Mouse (Mus musculus): ENCODE results near the gene Zbp1.
A peak's percentile ranks its signal among the peaks of the same experiment; 100 is the strongest.

Zbp1 gene

DNA sequence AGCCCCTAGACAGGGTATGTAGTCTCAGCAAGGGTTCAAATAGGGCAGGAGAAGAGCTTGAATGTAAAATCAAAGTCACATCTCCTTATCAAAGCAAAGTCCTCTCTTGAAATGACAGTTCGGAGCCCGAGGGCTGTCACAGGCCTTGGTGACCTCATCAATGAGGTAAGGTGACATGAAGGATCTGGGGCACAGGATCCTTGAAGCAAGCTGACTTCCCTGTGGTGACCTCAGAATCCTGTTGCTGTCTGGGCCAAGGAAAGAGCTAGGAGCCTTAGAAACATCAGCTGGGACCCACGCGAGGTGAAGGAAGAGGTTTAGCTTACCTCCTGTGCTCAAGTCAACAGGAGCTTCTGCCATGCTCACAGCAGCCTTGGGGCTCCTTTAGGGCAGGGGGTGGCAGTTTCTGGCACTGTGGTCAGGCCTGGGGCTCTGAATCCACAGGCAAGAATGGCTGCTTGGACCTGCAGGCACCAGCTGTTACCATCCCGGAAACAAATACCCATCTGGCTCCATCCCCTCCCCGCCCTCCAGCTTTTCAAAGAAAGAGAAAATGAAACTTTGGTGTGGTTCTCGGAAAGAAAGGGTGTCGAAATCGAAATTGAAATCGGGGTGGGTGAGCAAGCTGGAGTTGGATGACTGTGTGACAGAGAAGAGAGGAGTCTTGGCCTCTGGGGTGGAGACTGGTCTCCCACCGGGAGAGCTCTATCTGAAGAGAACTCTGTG, at the start of gene Zbp1:
TSS of gene Zbp1 (minus strand) at position 508 of the 726 bp plus-strand sequence.
- DNase-seq (ENCODE audit: low read depth, low spot score) = no peak

DNA sequence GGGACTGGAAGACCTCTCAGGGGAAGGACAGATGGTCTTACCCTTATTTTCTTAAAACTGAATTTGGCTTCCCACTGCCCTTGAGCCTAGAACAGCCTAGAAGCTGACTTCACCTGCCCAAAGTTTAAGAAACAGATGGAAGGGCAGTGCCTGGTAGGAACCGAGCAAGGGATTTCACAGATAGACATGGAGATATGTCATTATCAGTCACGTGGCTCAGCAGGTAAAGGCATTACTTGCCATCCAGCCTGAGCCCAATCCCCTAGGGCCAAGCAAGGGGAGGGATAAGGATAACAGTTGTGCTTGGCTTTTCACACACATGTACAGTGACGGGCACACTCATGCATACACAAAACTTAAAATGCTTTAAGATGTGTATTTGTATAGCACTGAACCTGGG, 48.8 kb upstream of the Zbp1 start:
- DNase-seq (ENCODE audit: low read depth, low spot score) = no peak

DNA sequence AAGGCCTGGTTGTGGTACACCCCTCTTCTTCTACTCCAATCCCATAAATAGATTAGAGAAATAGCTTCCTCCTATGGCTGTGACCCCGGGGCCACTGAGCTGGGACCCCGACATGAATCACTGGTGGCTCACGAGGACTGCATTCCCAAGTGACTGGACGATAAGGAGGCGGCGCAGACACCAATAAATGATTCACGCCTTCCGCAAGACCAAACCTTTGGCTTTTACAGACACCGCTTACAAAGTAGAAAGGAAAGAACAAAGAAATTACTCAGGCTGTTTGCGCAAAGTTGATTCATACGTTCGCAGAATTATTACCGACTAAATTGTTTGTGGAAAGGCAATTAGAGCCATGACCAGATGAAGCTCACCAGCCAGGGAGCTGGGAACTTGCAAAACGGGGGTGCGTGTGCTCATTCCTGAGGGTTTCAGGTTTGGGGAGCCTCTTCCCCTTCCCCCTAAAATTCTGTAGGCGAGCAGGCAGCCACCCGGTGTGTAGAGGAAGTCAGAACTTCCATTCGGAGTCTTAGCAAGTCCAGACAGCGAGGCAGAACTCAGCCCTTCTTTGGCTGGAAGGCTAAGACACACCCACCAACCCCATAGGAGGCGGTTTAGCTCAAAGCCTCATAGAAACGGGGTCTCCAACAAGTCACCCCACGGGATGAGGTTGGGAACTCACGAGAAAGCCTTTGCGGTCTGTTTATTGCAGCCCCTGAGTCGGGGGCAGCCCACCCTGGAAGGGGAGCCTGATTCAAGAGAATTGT, 47.8 kb upstream of the Zbp1 start:
- DNase-seq (ENCODE audit: low read depth, low spot score) = no peak

DNA sequence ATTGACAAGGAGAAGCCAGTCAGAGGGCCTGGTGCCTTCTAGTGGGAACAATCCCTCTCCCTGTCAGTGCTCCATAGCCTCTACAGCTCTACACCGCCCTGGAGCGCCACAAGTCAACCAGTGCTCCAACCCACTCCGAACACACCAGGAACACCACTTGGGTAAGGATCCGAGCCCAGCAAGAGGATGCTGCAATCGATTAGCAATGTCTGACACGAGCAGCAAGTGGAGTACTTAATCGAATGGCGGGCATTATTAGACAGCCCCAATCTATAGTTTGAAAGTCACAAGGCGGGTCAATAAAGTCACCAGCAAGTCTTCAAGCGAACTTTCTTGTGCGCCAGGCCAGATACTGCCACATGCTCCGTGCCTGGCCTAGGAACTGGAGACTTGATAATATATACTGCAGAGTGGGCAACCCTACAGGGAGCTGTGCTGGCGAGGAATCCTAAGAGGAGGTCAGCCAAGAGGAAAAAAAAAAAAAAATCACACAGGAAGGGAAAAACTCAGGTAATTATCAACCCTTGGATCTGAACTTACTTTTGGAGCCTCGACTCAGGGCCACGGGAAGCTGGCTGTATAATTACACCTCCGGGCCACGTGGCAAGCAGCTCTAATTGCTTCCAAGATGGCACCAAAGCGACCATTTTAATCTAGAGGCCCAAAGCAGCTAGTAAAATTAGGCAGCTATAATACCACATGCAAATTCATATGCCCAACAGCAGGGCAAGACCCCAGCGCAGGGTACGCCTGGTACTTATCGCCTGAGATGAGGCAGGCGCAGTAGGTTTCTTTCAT, 46.9 kb upstream of the Zbp1 start:
- DNase-seq (ENCODE audit: low read depth, low spot score) = no peak

DNA sequence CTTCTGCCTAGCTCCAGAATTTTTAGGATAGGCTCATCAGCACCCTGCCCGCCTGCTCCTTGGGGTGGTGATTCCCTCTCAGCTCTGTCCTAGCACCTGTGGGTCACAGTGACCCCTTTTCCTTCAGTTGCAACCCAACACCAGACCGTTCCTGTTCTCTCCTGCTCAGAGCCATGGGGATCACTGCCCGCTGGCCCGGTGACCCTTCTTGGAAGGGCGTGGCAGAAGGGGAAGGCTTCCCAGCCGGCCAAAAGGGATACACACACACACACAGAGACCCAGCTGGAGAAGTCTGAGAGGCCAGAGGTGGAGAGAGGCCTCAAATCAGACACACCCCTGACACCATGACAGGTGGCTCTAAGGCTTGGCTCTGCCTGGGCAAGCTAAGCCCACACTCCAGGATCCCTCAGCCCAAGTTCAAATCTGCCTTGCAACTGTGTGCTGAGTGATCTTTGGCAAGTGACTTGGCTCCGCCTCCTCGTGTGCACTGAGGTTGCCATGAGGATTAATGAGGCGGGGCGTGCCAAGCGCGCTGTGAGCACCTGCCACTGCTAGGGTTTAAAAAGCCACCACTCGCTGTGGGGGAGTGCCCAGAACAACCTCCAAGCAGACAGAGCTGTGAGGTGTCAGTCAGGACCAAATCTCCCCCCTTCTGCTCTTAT, 45.9 kb upstream of the Zbp1 start:
- peak; percentile 68 for DNase-seq (ENCODE audit: low read depth, low spot score)

DNA sequence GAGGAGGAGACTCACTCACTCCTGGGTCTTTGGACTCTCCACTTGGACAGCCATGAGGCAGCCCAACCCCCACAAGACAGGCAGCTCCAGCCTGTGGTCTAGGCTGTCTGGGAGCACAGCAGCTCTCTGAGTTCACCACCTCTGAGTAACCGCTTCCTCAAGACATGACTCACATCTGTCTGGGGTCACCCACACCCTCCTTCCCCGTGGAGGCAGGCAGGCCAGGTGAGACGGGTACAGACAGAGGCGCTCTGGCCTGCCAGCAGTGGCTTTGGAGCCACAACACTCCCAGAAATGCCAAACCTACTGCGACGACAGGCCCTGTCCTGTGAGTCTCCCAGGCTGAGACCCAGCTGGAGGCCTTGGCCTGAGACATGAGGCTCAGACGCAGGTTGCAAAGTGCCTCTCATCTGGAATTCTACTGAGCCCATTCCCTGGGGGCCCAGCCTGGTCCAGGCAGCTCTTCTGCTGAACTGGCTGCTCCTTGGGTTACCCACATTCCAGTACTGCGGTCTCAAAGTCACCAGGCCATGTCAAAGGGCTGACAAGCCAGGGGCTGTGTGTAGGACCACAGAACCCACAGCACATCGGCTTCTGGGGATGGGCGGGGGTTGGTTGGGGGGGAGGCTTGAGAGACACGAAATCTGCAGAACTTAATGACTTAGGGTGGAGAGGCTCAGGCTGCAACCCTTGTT, 45.1 kb upstream of the Zbp1 start:
- no peak for DNase-seq (ENCODE audit: low read depth, low spot score)

DNA sequence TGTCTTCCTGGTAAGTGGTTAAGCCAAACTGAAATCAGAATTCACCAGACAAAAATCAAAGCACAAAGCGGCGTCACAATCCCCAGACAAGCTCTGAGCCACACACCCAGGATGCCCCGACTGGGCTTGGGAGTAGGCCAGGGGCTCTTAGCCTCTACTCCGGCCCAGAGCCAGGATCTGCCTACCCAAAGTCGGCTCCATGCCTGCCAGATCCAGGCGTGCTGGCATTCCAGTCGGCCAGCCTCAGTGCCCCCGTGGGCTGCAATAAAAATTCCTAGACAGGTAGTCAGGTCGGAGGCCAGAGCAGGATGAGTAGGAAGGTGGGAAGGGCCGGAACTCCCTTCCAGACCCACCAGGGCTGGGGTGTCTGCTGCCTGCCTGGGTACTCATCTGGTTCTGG, 42.8 kb upstream of the Zbp1 start:
- DNase-seq (ENCODE audit: low read depth, low spot score) = no peak

DNA sequence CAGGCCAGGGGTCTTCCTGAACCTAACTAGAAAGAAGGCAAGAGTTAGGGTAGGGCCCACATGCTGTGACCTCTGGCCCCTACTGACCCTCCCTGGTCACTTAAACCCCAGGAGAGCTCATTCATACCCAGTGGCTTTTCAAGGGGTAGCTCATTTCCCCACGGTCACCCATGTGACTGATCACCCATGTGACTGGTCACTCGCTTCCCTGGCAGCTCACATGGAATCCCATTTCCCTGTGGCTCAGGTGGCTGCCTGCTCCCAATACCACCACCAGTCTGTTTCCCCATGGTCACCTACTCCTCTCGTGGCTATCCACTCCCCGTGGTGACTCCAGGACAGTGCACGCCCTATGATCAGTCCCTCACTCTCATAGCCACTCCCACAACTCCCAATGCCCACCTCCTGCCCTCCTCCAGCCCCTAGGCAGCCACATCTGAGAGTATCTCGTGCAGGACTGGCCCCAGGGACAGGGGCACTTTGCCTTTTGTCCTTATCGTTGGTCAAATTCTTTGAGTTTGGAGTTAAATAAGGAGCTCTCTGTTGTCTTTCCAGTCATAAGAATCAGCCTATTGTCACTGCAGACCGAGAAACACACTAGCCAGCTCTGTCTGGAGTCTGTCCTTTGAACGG, 39.9 kb upstream of the Zbp1 start:
- DNase-seq (ENCODE audit: low read depth, low spot score) = no peak

DNA sequence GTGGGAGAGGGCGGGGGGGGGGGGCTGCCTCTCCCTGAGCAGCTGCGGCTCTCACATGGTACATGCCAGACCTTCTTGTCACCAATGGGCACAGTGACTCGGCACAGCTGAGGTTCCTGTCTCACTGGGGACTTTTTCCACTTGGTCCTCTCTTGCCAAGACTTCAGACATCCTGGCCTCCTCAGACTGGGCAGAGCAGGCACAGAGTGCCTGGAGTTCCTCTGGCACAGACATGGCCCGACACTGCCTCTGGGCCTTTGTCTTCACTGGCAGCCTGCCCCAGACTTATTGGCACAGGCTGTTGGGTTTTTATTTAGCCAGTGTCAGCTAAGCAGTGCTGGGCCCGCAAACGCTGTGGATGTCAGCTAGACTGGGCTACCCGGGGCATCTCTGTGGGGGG, 38.9 kb upstream of the Zbp1 start:
- no peak for DNase-seq (ENCODE audit: low read depth, low spot score)

DNA sequence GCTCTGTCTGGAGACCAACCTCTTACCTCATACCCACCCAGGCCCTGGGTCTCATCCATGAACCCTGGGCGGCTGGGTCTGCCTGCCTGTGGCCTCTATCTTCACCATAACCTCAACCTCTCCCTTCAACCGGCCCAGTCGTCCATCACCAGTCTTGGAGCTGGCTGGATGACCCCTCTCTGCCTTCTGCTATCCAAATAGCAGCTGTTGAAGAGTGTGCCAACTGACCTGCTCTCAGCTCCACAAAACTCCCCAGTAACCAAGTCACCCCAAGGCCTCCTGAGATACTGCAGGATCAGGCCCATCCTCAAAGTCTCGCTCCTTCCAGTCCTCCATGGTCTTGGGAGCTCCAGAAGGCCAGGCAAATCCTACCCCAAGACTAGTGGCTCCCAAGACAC, 37.8 kb upstream of the Zbp1 start:
- no peak for DNase-seq (ENCODE audit: low read depth, low spot score)

DNA sequence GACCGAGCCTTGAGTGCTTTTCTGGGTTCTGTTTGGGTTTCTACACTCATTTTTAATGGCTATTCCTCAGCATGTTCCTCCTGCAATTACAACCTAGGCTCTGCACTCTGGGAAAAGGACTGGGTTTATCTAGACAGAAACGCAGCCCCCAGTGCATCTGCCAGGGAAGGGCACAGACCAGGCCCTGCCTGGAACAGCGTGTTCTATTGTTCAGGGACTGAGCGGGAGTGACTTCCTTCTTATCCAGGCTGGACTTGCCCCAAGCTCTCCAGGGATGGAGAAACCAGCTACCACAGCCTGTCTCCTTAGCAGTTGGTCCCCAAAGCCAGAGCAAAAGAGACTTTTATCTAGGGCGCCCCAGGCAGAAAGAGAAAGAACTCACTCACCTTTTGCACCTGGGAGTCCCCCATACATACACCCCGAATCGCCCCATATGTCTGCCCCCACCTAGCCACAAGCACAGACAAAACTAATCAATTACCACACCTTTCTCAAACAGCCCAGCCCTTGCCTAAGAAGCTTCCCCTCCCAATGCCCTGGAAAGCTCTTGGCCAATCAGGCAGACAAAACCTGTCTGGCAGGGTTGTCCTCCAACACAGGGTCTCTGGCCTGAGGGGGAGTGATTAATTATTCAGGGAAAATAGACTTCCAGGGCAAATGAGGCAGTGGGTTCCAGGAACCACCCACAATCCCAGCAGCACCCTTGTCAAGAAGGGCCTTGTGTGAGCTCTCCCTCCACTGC, 37.3 kb upstream of the Zbp1 start:
- no peak for DNase-seq (ENCODE audit: low read depth, low spot score)

DNA sequence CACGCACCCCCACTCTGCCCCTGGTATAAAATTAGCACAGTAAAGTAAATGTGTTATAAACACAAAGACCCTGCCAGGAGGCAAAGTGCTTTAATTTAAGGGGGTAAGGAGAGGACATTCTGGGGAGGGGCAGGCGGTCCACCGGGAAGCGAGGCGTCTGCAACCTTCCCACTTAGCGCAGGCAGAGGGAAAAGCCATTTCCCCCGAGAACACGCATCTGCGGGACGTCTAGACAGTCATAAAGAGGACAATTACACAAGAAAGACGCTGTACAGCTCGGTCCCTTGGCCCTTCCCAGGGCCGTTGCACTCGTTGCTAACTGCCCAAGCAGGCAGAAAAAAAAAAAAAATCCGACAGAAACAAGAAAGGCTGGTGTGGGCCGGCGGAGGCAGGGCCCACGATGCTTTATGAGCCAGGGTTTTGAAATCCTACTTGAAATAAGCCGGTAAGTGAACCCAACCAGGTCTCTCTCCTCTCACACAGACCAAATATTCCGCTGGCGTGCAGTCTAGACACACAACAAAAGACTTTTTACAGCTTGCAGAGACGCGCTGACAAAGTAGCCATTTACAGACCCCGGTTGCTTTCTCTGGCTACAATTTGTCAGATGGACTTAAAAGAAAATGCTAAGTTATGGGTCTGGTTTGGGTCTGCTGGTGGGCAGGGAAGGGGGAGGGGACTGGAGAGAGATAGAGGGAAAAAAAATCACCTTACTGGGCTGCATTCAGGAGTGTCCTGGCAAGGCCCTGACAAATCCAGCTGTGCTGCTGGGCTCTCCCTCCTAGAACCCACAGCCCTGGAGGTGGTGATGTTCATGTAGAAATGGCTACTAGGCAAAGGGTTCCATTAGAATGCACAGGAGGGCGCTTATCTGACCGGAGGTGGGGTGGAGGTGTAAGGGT, 35.3 kb upstream of the Zbp1 start:
- no peak for DNase-seq (ENCODE audit: low read depth, low spot score)

DNA sequence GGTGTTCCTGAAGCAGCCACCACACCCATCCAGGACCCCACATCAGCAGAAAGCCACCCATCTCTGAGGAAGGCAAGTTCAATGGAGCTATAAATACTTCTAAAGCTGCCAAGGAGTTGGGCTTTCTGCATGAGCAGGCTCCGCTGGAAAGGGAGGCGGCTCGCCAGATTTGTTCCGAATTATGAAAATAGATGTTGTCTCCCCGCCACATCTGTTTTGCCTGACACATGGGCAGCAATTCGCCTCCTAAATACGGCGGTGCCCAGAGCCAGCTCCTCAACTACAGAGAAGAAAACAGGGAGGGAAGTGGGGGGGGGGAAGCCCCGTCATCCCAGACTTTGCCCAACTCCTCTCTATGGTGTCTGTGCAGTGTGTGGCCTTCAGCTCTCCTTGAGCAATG, 33.0 kb upstream of the Zbp1 start:
- no peak for DNase-seq (ENCODE audit: low read depth, low spot score)

DNA sequence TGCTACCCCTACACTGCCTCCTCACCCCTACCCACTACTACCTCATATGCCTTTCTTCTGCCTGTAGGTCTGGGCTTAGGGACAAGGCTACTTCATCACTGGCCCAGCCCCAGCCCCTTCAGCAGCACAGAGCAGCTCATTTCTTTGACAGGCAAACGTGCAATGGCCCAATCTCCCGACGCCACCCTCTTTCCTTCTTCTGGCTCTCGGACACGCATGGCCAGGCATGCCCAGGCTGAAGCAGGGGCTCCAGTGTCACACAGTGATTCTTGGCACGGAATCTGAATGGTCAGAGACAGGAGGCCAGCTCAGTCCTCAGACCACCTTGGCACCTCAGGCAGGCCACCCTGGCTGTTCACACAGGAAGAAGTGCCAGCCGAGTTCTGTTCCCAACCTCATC, 32.4 kb upstream of the Zbp1 start:
- DNase-seq (ENCODE audit: low read depth, low spot score) = no peak

DNA sequence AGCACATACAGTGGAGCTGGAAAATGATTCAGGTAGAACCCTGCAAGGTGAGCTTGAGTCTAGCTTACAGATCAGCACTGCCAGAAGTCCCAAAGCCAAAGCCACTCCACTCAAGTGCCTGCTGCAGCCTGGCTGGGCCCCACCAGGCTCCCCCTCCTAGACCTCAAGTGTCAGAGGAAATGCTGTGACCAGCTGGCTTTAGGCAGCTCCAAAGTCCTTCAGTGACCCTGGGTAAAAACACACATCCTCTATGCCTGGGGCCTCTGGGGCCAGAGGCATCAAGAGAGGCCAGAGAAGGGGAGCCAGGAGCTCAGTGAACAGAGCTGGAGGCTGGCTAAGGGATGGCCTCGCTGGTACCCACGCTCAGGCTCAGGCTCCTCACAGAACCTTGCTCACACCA, 31.7 kb upstream of the Zbp1 start:
- no peak for DNase-seq (ENCODE audit: low read depth, low spot score)

DNA sequence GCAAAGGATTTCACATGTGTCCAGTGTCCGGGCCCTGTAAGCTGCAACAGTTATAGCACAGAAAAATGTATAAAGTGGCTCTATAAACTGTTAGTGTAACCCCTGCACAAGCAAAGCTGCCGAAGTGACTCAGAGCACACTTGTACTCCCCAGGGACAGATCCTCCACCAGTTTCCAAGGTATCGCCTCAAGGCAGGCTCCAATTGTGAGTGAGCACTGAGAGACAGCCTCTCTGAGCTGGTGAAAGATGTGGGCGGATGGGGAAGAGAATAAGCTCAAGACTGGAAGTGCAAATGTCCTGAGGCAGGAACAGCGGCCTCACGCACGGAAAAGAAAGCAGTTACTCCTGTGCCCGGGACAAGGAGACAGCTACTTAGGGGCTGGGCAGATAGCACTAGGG, 31.2 kb upstream of the Zbp1 start:
- DNase-seq (ENCODE audit: low read depth, low spot score) = no peak

DNA sequence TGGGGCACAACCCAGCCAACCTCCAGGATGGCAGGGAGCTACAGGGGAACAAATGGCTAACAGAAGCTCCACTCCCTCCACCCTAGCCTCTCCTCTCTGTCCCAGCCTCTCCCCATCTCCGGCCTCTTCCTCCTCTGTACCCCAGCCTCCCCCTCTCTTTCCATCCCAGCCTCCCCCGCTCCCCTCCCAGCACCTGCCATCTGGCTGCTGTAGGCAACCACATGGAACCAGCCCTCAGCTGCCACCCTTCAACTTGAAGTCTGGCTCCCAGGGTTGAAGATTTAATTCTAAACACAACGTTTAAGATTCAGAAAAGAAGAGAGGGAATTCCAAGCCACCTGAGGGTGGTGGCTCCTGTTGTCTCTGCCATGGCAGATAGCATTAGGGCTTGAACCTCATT, 30.7 kb upstream of the Zbp1 start:
- no peak for DNase-seq (ENCODE audit: low read depth, low spot score)

DNA sequence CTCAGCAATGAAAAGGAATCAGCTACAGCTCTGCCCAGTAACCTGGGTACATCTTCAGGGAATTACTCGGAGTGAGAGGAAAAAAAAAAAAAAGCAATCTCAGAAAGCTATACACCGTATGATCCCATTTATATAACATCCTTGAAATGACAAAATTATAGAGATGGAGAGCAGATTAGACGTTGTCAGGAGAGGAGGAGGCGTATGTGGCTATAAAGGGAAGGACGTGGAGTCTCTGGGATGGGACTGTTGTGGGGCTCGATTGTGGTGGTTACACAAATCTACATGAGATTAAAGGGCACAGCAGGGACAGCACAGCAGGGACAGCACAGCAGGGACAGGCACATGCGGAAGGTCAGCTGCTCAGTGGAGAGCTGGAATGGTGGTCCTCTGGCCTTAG, 30.1 kb upstream of the Zbp1 start:
- no peak for DNase-seq (ENCODE audit: low read depth, low spot score)

DNA sequence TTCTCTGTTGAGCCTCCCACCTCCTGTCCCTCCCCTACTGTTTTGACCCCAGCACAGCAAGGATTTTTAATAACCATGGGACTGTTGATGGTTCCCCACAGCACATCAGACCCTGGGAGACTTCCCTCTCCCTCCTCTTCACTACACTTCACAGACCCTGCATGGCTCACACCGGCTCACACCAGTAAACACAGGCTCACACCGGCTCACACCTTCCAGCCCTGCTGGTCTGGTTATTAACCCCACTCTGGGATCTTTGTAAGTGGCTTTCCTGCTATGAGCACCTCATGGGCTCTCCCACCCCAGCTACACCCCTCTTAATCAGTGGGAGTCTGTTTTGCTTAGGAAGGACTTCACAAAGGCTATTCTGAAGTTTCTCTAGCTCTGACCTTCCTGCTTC, 29.2 kb upstream of the Zbp1 start:
- DNase-seq (ENCODE audit: low read depth, low spot score) = peak; percentile 66
